In the genomic region with DNA sequence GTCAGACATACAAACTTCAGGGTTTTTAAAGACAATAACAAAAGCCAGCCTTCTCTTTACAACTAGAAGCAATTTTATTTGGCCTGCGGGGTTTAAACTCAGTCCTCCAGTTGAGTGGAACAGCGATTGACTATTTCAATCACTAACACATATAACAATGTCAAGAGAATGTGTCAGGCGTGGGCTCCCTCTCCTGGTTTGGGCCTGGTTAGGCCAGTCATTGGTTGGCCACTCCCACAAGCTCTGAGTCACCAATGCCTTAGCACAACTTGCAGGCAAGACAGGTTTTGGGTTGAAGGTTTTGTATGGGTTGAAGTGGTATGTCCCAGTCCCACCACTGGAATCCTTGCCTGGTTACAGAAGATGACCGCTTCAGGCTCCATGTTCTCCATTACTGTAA, we compare ENCODE assay signal across 9 mouse cellular contexts. TPM values are rescaled to one million over a fixed set of nuclear protein-coding genes. Genes with fewer than 3 reads are reported as not detected.
A peak's percentile ranks its signal among the peaks of the same experiment; 100 is the strongest.
DNase-seq lines count a peak whose midpoint lies in the region; ATAC-seq and TF ChIP-seq lines count a peak whose summit lies in the region.
"Had no signal": no experiment of that assay in that cellular context is flagged by ENCODE, and none has a peak within 500 bp of the region (broad histone marks: within the 10 kb centered on the region; RNA-seq: fewer than 3 reads in every experiment).

No protein-coding gene starts in this region.

- peak; percentile 77 for TF ChIP-seq RAD21 in MEL (IDR thresholded peaks at IDR 0.05; ENCODE audit: low read depth, low read length)

- no peak for ATAC-seq in kidney, embryonic 16.5 days (ENCODE audit: low FRiP score, low TSS enrichment)

- no peaks in the 10 kb centered on the region for H3K36me3 ChIP-seq in kidney, adult 2 months (ENCODE audit: control insufficient read depth, insufficient read depth, low read length)
- H3K36me3 ChIP-seq in kidney, embryonic 16.5 days (ENCODE audit: insufficient read depth, low read length), result no peaks in the 10 kb centered on the region
- peaks cover 0 to 8% of the 10 kb centered on the region in 2 experiments; a peak in 2 of 4 replicates for H3K36me3 ChIP-seq in MEL (ENCODE audit: control insufficient read depth in 1 of 2, insufficient read depth in 2 of 2, low read length in 2 of 2)
- no peaks in the 10 kb centered on the region for H3K36me3 ChIP-seq in small intestine, adult 2 months (ENCODE audit: control insufficient read depth, insufficient read depth, low read length)

- no peaks in the 10 kb centered on the region for H3K79me2 ChIP-seq in MEL (ENCODE audit: control insufficient read depth, insufficient read depth, low read length, poor library complexity)

- no peak overlapping the region for H3K27ac ChIP-seq in kidney, adult 2 months (ENCODE audit: insufficient read depth, low read depth, low read length)
- no peak overlapping the region for H3K27ac ChIP-seq in kidney, embryonic 16.5 days (ENCODE audit: low read length)
- H3K27ac ChIP-seq in MEL (ENCODE audit: control insufficient read depth, low read depth, low read length), result no peak overlapping the region
- no peak overlapping the region for H3K27ac ChIP-seq in cerebellum, adult 2 months (ENCODE audit: insufficient read depth, low read length)
- no peak overlapping the region for H3K27ac ChIP-seq in small intestine, adult 2 months (ENCODE audit: insufficient read depth, low read depth, low read length)

- TF ChIP-seq CTCF in kidney, adult 2 months (conservative IDR thresholded peaks at IDR 0.05; ENCODE audit: insufficient read depth, insufficient read length, low read depth, low read length), result peak; percentile 66
- peak in 2 of 3 experiments; percentile 55 to 66; a peak in 5 of 6 replicates for TF ChIP-seq CTCF in MEL (IDR thresholded peaks at IDR 0.05 in 2 of 3, conservative IDR thresholded peaks at IDR 0.05 in 1 of 3; ENCODE audit: control insufficient read depth in 1 of 3, insufficient read depth in 1 of 3, low read depth in 2 of 3, low read length in 3 of 3, poor library complexity in 1 of 3, severe bottlenecking in 1 of 3)
- peak; percentile 72 for TF ChIP-seq CTCF in cerebellum, adult 2 months (IDR thresholded peaks at IDR 0.05; ENCODE audit: borderline replicate concordance, insufficient read depth, low read depth, low read length)
- TF ChIP-seq CTCF in small intestine, adult 2 months (IDR thresholded peaks at IDR 0.05; ENCODE audit: extremely low read depth, insufficient read length, insufficient replicate concordance, low read depth, low read length), result peak; percentile 57; the same call in 1 of the 2 replicates

- no peak for TF ChIP-seq POLR2A in kidney, adult 2 months (IDR thresholded peaks at IDR 0.05; ENCODE audit: low read depth, low read length)
- no peak for TF ChIP-seq POLR2A in MEL (IDR thresholded peaks at IDR 0.05; ENCODE audit: control insufficient read depth in 1 of 2, insufficient read depth in 1 of 2, low read depth in 1 of 2, low read length in 2 of 2, poor library complexity in 1 of 2)
- no peak for TF ChIP-seq POLR2A in cerebellum, adult 2 months (IDR thresholded peaks at IDR 0.05; ENCODE audit: borderline replicate concordance, insufficient read depth, low read length)
- no peak for TF ChIP-seq POLR2A in small intestine, adult 2 months (IDR thresholded peaks at IDR 0.05; ENCODE audit: low read depth, low read length)

- no peak overlapping the region for H3K9ac ChIP-seq in kidney, embryonic 16.5 days (replicated peaks; ENCODE audit: low read length)
- no peak overlapping the region for H3K9ac ChIP-seq in MEL (ENCODE audit: control insufficient read depth, low read depth, low read length, poor library complexity, severe bottlenecking)

- no peak overlapping the region for H3K4me2 ChIP-seq in kidney, embryonic 16.5 days (replicated peaks; ENCODE audit: low read depth, low read length)

- no peak for TF ChIP-seq EP300 in MEL (IDR thresholded peaks at IDR 0.05; ENCODE audit: low read depth in 1 of 2, low read length in 2 of 2)

- 63% methylated on average over 4 of the region's 4 CpGs for WGBS in kidney, adult 2 months
- WGBS in kidney, embryonic 16.5 days, result 68% methylated on average over 4 of the region's 4 CpGs
- WGBS in cerebellum, adult 2 months, result 58% methylated on average over 4 of the region's 4 CpGs
- WGBS in small intestine, adult 2 months, result 48% methylated on average over 4 of the region's 4 CpGs

- H3K4me1 ChIP-seq in kidney, adult 2 months (ENCODE audit: control insufficient read depth, insufficient read depth, low read length), result no peaks in the 10 kb centered on the region
- no peaks in the 10 kb centered on the region for H3K4me1 ChIP-seq in kidney, embryonic 16.5 days (ENCODE audit: insufficient read depth, low read length)
- H3K4me1 ChIP-seq in MEL (ENCODE audit: control insufficient read depth in 1 of 2, insufficient read depth in 2 of 2, low read length in 2 of 2), result 0 out of 4 replicates have a peak, but pooled peaks cover 0 to 5% of the 10 kb centered on the region in 2 experiments
- H3K4me1 ChIP-seq in cerebellum, adult 2 months (ENCODE audit: control insufficient read depth, insufficient read depth, low read length), result no peaks in the 10 kb centered on the region
- H3K4me1 ChIP-seq in small intestine, adult 2 months (ENCODE audit: control insufficient read depth, insufficient read depth, insufficient read length, low read length), result no peaks in the 10 kb centered on the region

- H3K4me3 ChIP-seq in kidney, adult 2 months (ENCODE audit: insufficient read depth, low read depth, low read length), result no peak overlapping the region
- H3K4me3 ChIP-seq in kidney, embryonic 16.5 days (ENCODE audit: low read length), result no peak overlapping the region
- H3K4me3 ChIP-seq in MEL (ENCODE audit: control insufficient read depth in 1 of 2, insufficient read depth in 1 of 2, low read depth in 2 of 2, low read length in 2 of 2), result no peak overlapping the region
- no peak overlapping the region for H3K4me3 ChIP-seq in cerebellum, adult 2 months (replicated peaks; ENCODE audit: insufficient read depth, low read depth, low read length)
- no peak overlapping the region for H3K4me3 ChIP-seq in small intestine, adult 2 months (ENCODE audit: low read depth, low read length)
- H3K4me3 ChIP-seq: megakaryocyte, embryonic 14.5 days had no signal

- peak; percentile 14 for DNase-seq in kidney, adult 2 months
- DNase-seq in MEL (ENCODE audit: low read depth, low spot score), result peak; percentile 67
- peak; percentile 26 to 29 for DNase-seq in cerebellum, adult 2 months
- DNase-seq in kidney, postnatal 10 days, result peak; percentile 40
- no peak for DNase-seq in layer of hippocampus, postnatal 36 days
- no peak for DNase-seq in frontal cortex, postnatal 14 days (ENCODE audit: low spot score in 2 of 2)

- no peaks in the 10 kb centered on the region for H3K9me3 ChIP-seq in kidney, embryonic 16.5 days (ENCODE audit: low read length)
- H3K9me3 ChIP-seq in MEL (replicated peaks; ENCODE audit: insufficient read depth, low read length), result no peaks in the 10 kb centered on the region

- no peaks in the 10 kb centered on the region for H3K27me3 ChIP-seq in kidney, adult 2 months (replicated peaks; ENCODE audit: control insufficient read depth, insufficient read depth, low read length)
- no peaks in the 10 kb centered on the region for H3K27me3 ChIP-seq in kidney, embryonic 16.5 days (ENCODE audit: insufficient read depth, low read length)
- no peaks in the 10 kb centered on the region for H3K27me3 ChIP-seq in MEL (ENCODE audit: control insufficient read depth in 1 of 2, insufficient read depth in 2 of 2, low read length in 2 of 2)
- no peaks in the 10 kb centered on the region for H3K27me3 ChIP-seq in cerebellum, adult 2 months (ENCODE audit: control insufficient read depth, insufficient read depth, low read length)
- H3K27me3 ChIP-seq in small intestine, adult 2 months (ENCODE audit: control insufficient read depth, insufficient read depth, low read length), result no peaks in the 10 kb centered on the region; the same call in 1 of the 2 replicates
- H3K27me3 ChIP-seq: megakaryocyte, embryonic 14.5 days had no signal

TF ChIP-seq in MEL, 35 proteins besides CTCF, POLR2A, EP300 and RAD21:
- TF ChIP-seq POLR2AphosphoS2 (IDR thresholded peaks at IDR 0.05; ENCODE audit: low read length), result no peak
- peak; percentile 70 for TF ChIP-seq SMC3 (IDR thresholded peaks at IDR 0.05; ENCODE audit: low read depth, low read length)
TF ChIP-seq in MEL: peak in this region for 1.

RNA-seq across cellular contexts. Expression of a gene that starts 18.6 kb away (rescaled TPM):
- 14.7 and 23.8 TPM in 2 replicates for polyA plus RNA-seq in kidney, adult 2 months (2012; rRNA removed)
- 125 and 139 TPM in 2 replicates for polyA plus RNA-seq in kidney, embryonic 16.5 days (2015; fragmentation: Nextera tagmentation; extraction: Ambion mirVana)
- total RNA-seq in MEL (2012; rRNA removed), result 44.0 and 49.0 TPM in 2 replicates
- 10 to 100 TPM in 1 of 2 experiments, not detected in 1; 33.9 TPM for polyA plus RNA-seq in MEL (2012; ENCODE audit: insufficient read depth in 1 of 2, insufficient read length in 2 of 2, low read depth in 1 of 2, low replicate concordance in 2 of 2, missing spikeins in 1 of 2)
- 71.0 and 77.7 TPM in 2 replicates for polyA plus RNA-seq in cerebellum, adult 2 months (2012; rRNA removed)
- polyA plus RNA-seq in small intestine, adult 2 months (2012; rRNA removed), result 1.3 and 3.7 TPM in 2 replicates
- 10 to 100 TPM; 68.4 to 75.5 TPM for total RNA-seq in layer of hippocampus, postnatal 36 days (2021)

RNA-seq across cellular contexts. Expression of a gene that starts 36.8 kb away (rescaled TPM):
- 0.96 and 1.1 TPM in 2 replicates for polyA plus RNA-seq in kidney, adult 2 months (2012; rRNA removed)
- 10.3 and 11.7 TPM in 2 replicates for polyA plus RNA-seq in kidney, embryonic 16.5 days (2015; fragmentation: Nextera tagmentation; extraction: Ambion mirVana)
- 18.4 and 19.4 TPM in 2 replicates for total RNA-seq in MEL (2012; rRNA removed)
- 10 to 100 TPM in 1 of 2 experiments, not detected in 1; 39.0 TPM for polyA plus RNA-seq in MEL (2012; ENCODE audit: insufficient read depth in 1 of 2, insufficient read length in 2 of 2, low read depth in 1 of 2, low replicate concordance in 2 of 2, missing spikeins in 1 of 2)
- polyA plus RNA-seq in cerebellum, adult 2 months (2012; rRNA removed), result 10.0 and 10.2 TPM in 2 replicates
- 11.2 and 20.2 TPM in 2 replicates for polyA plus RNA-seq in small intestine, adult 2 months (2012; rRNA removed)
- 10 to 100 TPM; 88.6 to 92.1 TPM for total RNA-seq in layer of hippocampus, postnatal 36 days (2021)

RNA-seq across cellular contexts. Expression of a gene that starts 45.1 kb away (rescaled TPM):
- 36.8 and 40.3 TPM in 2 replicates for polyA plus RNA-seq in kidney, adult 2 months (2012; rRNA removed)
- polyA plus RNA-seq in kidney, embryonic 16.5 days (2015; fragmentation: Nextera tagmentation; extraction: Ambion mirVana), result 47.4 and 51.8 TPM in 2 replicates
- total RNA-seq in MEL (2012; rRNA removed), result 35.7 and 51.4 TPM in 2 replicates
- polyA plus RNA-seq in MEL (2012; ENCODE audit: insufficient read depth in 1 of 2, insufficient read length in 2 of 2, low read depth in 1 of 2, low replicate concordance in 2 of 2, missing spikeins in 1 of 2), result 10 to 100 TPM in 1 of 2 experiments, not detected in 1; 61.7 TPM
- 26.5 and 27.0 TPM in 2 replicates for polyA plus RNA-seq in cerebellum, adult 2 months (2012; rRNA removed)
- polyA plus RNA-seq in small intestine, adult 2 months (2012; rRNA removed), result 17.0 and 23.4 TPM in 2 replicates
- total RNA-seq in layer of hippocampus, postnatal 36 days (2021), result 10 to 100 TPM; 20.7 to 21.7 TPM

Comparison
In these comparisons a context has a peak if more than half of its experiments do, and no peak if none do; other contexts are left out.
1. DNase-seq: peak in kidney, adult 2 months (single experiment), MEL (single experiment), cerebellum, adult 2 months (2 of 2) and kidney, postnatal 10 days (single experiment); none in layer of hippocampus, postnatal 36 days (0 of 2) and frontal cortex, postnatal 14 days (0 of 2).
2. Peak in every context shown above with its lines, with median percentiles within 50 percentile points of each other: CTCF ChIP-seq.